Mouse (Mus musculus) embryonic fibroblast, embryonic 13.5 days (primary cell): ENCODE data around the gene Nos1.

ENCODE experiments used
- CTCF ChIP-seq: IDR thresholded peaks from 2 replicates; pipeline ENCODE4 v1.5.1; 2011; ENCODE audit warnings: mild to moderate bottlenecking, control low read depth, low read length, moderate library complexity, borderline replicate concordance; ENCODE audit not compliant: insufficient read depth
- POLR2A ChIP-seq: IDR thresholded peaks from 2 replicates; pipeline ENCODE4 v1.6.1; 2011; ENCODE audit warnings: low read depth, mild to moderate bottlenecking, control low read depth, low read length, moderate library complexity

DNA sequence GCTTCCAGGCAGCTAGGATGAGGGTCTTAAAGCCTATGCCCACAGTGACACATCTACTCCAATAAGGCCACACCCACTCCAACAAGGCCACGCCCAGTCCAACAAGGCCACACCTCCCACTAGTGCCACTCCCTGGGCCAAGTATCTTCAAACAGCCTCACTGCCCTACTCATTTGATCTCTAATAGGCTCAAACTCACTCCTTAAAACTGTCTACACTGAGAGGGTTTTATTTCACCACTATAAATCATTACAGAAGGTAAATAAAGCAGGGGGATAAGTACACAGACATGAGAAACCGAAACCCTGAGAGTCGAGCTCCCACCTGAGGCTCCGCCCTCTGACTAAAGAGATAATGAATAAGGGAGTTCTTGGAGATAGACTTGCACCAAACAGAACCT lies 128.7 kb downstream of the Nos1 start:
- no peak for TF ChIP-seq CTCF
- TF ChIP-seq POLR2A: no peak
